Mouse (Mus musculus): ENCODE data around the gene Olfr629. TPM values are rescaled to one million over a fixed set of nuclear protein-coding genes. Genes with fewer than 3 reads are reported as not detected.
"Not testable (repeated sequence)": the region's sequence is repeated elsewhere in the genome, so short reads cannot be mapped to it uniquely, and the experiment has no call there.

The Olfr629 gene
- total and polyA plus RNA-seq, 3 experiments = not detected

DNA sequence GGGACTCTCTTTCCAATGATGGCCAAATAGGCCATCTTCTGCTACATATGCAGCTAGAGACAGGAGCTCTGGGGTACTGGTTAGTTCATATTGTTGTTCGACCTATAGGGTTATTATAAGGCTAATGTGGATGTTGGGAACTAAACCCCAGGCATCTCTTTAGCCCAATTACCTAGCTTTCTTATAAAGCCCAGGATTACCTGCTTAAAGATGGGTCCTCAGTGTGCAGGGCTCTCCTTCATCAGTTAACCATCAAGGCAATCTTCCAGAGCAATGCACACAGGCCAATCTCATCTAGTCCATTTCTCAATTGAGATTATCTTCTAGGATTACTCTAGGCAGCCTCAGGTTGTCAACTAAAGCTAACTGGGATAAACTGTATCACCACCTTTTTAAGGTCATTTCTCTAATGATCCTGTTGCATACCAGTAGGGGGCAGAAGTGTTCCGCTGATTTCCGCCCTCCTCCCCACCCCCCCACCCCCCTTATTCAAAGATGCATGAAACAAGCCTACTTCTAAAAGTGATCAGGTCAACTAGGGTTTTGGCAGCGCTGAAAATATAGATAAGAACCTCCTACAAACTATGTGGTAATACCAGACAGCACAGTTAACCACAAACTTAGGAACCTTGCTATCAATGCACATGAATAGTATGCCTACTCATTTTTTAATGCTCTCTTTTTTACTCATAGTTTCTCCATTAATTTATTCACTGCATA is 48.1 kb upstream of the Olfr629 start (continued):
- TF ChIP-seq POLR2AphosphoS2 (IDR thresholded peaks at IDR 0.05; ENCODE audit: low read length) = no peak

DNA sequence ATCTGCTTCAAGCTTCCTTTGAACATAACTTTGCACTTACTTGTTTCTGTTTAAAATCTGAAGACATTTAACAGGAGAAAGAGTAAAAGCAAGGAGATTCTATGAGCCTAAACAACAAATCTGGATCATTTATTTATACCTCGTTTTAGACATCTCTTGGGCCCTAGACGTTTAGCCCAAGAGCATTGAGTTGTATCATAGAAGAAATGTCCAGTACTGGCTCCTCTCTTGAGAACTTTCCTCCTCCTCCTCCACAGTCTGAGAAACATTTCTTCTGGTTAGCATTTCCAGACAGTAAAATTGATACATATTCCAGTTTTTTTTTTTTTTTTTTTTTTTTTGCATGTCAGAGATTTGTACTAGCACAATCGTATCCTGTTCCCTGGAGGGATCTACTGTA is 47.0 kb upstream of the Olfr629 start, which contains the start of gene Olfr67:
Gene Olfr67 (minus strand): TSS at position 101 of the 400 bp plus-strand sequence.
- Histone ChIP-seq H3K79me2 (ENCODE audit: control insufficient read depth, insufficient read depth, low read length, poor library complexity) (no peaks in the 10 kb centered on the region), H3K27me3 (ENCODE audit: control insufficient read depth in 1 of 2, insufficient read depth in 2 of 2, low read length in 2 of 2) (no peaks in the 10 kb centered on the region), H3K9ac (ENCODE audit: control insufficient read depth, low read depth, low read length, poor library complexity, severe bottlenecking) (no peak within 1 kb of the TSS), H3K9me3 (replicated peaks; ENCODE audit: insufficient read depth, low read length) (no peaks in the 10 kb centered on the region), H3K36me3 (ENCODE audit: control insufficient read depth in 1 of 2, insufficient read depth in 2 of 2, low read length in 2 of 2) (no peaks in the 10 kb centered on the region), H3K4me3 (ENCODE audit: control insufficient read depth in 1 of 2, insufficient read depth in 1 of 2, low read depth in 2 of 2, low read length in 2 of 2) (no peak within 1 kb of the TSS), H3K4me1 (ENCODE audit: control insufficient read depth in 1 of 2, insufficient read depth in 2 of 2, low read length in 2 of 2) (no peaks in the 10 kb centered on the region), H3K27ac (ENCODE audit: control insufficient read depth, low read depth, low read length) (no peak within 1 kb of the TSS)
- DNase-seq (ENCODE audit: low read depth, low spot score) = no peak
- TF ChIP-seq NELFE (IDR thresholded peaks at IDR 0.05; ENCODE audit: low read depth, low read length) = no peak

DNA sequence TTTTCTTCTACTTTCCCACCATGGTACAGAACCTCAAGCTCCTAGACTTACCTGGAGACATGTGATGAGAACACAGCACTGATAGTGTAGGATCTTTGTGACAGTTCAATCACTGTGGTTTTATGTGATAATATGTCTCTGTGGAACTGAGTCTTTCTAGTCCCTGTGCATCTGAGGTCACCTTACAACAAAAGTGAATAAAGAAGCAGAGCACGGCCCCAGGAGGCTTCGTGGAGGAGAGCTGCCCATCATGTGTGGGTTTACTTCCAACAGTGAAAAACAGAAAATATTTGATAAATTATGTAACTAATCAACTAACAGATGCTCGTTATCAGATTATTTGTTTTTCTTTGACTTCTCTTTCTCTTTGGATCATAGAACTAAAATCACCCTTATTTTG is 34.9 kb upstream of the Olfr629 start, which contains the start of gene Olfr68:
Gene Olfr68 (minus strand): TSS at position 101 of the 400 bp plus-strand sequence.
- Histone ChIP-seq H3K9me3 (replicated peaks; ENCODE audit: insufficient read depth, low read length) (no peaks in the 10 kb centered on the region), H3K36me3 (ENCODE audit: control insufficient read depth in 1 of 2, insufficient read depth in 2 of 2, low read length in 2 of 2) (no peaks in the 10 kb centered on the region), H3K4me1 (ENCODE audit: control insufficient read depth in 1 of 2, insufficient read depth in 2 of 2, low read length in 2 of 2) (no peaks in the 10 kb centered on the region), H3K27ac (ENCODE audit: control insufficient read depth, low read depth, low read length) (no peak within 1 kb of the TSS), H3K27me3 (ENCODE audit: control insufficient read depth in 1 of 2, insufficient read depth in 2 of 2, low read length in 2 of 2) (peaks cover 2 to 6% of the 10 kb centered on the region in 2 experiments; a peak in 3 of 4 replicates), H3K4me3 (ENCODE audit: control insufficient read depth in 1 of 2, insufficient read depth in 1 of 2, low read depth in 2 of 2, low read length in 2 of 2) (no peak within 1 kb of the TSS), H3K9ac (ENCODE audit: control insufficient read depth, low read depth, low read length, poor library complexity, severe bottlenecking) (no peak within 1 kb of the TSS), H3K79me2 (ENCODE audit: control insufficient read depth, insufficient read depth, low read length, poor library complexity) (no peaks in the 10 kb centered on the region)
- no peak for TF ChIP-seq MEF2A (IDR thresholded peaks at IDR 0.05; ENCODE audit: extremely low read depth, insufficient replicate concordance, low read depth, low read length, poor library complexity, severe bottlenecking)
- no peak for DNase-seq (ENCODE audit: low read depth, low spot score)

DNA sequence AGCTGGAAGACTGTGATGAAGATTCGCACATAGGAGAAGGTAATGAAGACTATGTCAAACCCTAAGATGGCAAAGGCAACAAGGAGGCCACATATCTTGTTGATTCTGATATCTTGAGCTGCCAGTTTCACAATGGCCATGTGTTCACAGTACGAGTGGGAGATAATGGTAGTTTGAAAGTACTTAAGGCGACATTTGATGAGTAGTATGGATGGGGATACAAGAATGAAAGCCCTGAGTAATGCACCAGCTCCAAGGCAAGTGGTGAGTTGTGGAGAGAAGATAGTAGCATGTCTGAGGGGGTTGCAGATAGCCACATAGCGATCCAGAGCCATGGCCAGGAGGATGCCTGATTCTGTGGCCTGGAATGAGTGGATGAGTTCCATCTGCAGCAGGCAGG is 32.9 kb upstream of the Olfr629 start:
- H3K4me3 ChIP-seq (ENCODE audit: control insufficient read depth in 1 of 2, insufficient read depth in 1 of 2, low read depth in 2 of 2, low read length in 2 of 2); H3K36me3 ChIP-seq (ENCODE audit: control insufficient read depth in 1 of 2, insufficient read depth in 2 of 2, low read length in 2 of 2); H3K4me1 ChIP-seq (ENCODE audit: control insufficient read depth in 1 of 2, insufficient read depth in 2 of 2, low read length in 2 of 2); DNase-seq (ENCODE audit: low read depth, low spot score); H3K9ac ChIP-seq (ENCODE audit: control insufficient read depth, low read depth, low read length, poor library complexity, severe bottlenecking); H3K27ac ChIP-seq (ENCODE audit: control insufficient read depth, low read depth, low read length); H3K27me3 ChIP-seq (ENCODE audit: control insufficient read depth in 1 of 2, insufficient read depth in 2 of 2, low read length in 2 of 2); H3K9me3 ChIP-seq (replicated peaks; ENCODE audit: insufficient read depth, low read length); H3K79me2 ChIP-seq (ENCODE audit: control insufficient read depth, insufficient read depth, low read length, poor library complexity): not testable (repeated sequence)

DNA sequence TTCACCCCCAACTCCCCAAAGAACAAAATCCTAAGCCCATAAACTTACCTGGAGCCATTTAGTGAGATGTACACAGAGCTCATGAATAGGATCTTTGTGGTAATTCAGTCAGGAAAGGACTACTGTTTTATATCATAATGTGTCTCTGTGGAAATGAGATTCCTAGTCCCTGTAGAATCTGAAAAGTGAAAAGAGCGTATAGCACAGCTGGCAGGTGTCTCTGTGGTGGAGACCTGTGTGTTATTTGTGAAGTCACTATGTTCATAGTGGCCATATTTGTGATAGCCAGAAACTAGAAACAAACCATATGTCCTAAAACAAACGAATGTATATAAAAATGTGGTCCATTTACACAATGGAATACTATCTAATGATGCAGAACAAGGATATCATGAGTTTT is 26.8 kb upstream of the Olfr629 start, which contains the start of gene Olfr69:
Gene Olfr69 (minus strand): TSS at position 101 of the 400 bp plus-strand sequence.
- peaks cover 0 to 8% of the 10 kb centered on the region in 2 experiments; a peak in 3 of 4 replicates for H3K27me3 ChIP-seq (ENCODE audit: control insufficient read depth in 1 of 2, insufficient read depth in 2 of 2, low read length in 2 of 2)
- no peak within 1 kb of the TSS for H3K9ac ChIP-seq (ENCODE audit: control insufficient read depth, low read depth, low read length, poor library complexity, severe bottlenecking)
- H3K79me2 ChIP-seq (ENCODE audit: control insufficient read depth, insufficient read depth, low read length, poor library complexity) = no peaks in the 10 kb centered on the region
- H3K4me1 ChIP-seq (ENCODE audit: control insufficient read depth in 1 of 2, insufficient read depth in 2 of 2, low read length in 2 of 2) = no peaks in the 10 kb centered on the region
- DNase-seq (ENCODE audit: low read depth, low spot score) = no peak
- no peak within 1 kb of the TSS for H3K4me3 ChIP-seq (ENCODE audit: control insufficient read depth in 1 of 2, insufficient read depth in 1 of 2, low read depth in 2 of 2, low read length in 2 of 2)
- H3K27ac ChIP-seq (ENCODE audit: control insufficient read depth, low read depth, low read length) = no peak within 1 kb of the TSS
- no peaks in the 10 kb centered on the region for H3K36me3 ChIP-seq (ENCODE audit: control insufficient read depth in 1 of 2, insufficient read depth in 2 of 2, low read length in 2 of 2)
- TF ChIP-seq ZMIZ1 (IDR thresholded peaks at IDR 0.05; ENCODE audit: low read depth, low read length) = no peak
- TF ChIP-seq TAL1 (IDR thresholded peaks at IDR 0.05; ENCODE audit: low read length) = no peak
- TF ChIP-seq USF2 (IDR thresholded peaks at IDR 0.05; ENCODE audit: borderline replicate concordance in 1 of 2, insufficient read depth in 1 of 2, low read depth in 1 of 2, low read length in 2 of 2) = no peak
- no peak for TF ChIP-seq MYC (IDR thresholded peaks at IDR 0.05; ENCODE audit: low read depth, low read length)
- no peak for TF ChIP-seq ELF1 (IDR thresholded peaks at IDR 0.05; ENCODE audit: low read depth, low read length)
- TF ChIP-seq NRF1 (IDR thresholded peaks at IDR 0.05; ENCODE audit: insufficient read depth, low read depth, low read length, poor library complexity, severe bottlenecking) = no peak
- no peak for TF ChIP-seq EP300 (IDR thresholded peaks at IDR 0.05; ENCODE audit: low read depth in 1 of 2, low read length in 2 of 2)
- no peak for TF ChIP-seq BHLHE40 (IDR thresholded peaks at IDR 0.05; ENCODE audit: borderline replicate concordance, low read depth, low read length)
- TF ChIP-seq SMC3 (IDR thresholded peaks at IDR 0.05; ENCODE audit: low read depth, low read length) = no peak
- TF ChIP-seq GABPA (IDR thresholded peaks at IDR 0.05; ENCODE audit: low read depth, low read length) = no peak
- H3K9me3 ChIP-seq (replicated peaks; ENCODE audit: insufficient read depth, low read length) = no peaks in the 10 kb centered on the region
